Mouse (Mus musculus): ENCODE results near the gene Evl. TPM values are rescaled to one million over a fixed set of nuclear protein-coding genes. Genes with fewer than 3 reads are reported as not detected.

The Evl gene
- polyA plus RNA-seq, 1 experiment, result 71.5 TPM

DNA sequence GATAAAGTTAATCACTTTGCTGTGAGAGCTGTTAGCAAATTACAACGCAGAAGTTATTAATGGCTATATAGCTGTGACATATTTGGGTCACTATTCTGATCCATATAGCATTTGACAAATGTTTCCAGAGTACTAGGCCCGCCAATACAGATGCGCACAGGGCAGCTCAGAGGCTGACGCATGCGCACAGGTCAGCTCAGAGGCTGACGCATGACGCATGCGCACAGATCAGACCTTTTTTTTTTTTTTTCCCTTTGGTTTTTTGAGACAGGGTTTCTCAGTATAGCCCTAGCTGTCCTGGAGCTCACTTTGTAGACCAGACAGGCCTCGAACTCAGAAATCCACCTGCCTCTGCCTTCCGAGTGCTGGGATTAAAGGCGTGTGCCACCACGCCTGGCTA is 39.1 kb upstream of the Evl start:
- H3K4me3 ChIP-seq, result no peak overlapping the region
- no peak overlapping the region for H3ac ChIP-seq (ENCODE audit: control insufficient read depth, insufficient read length)
- H3K27me3 ChIP-seq (ENCODE audit: control insufficient read depth, insufficient read depth, insufficient read length), result no peaks in the 10 kb centered on the region
- no peaks in the 10 kb centered on the region for H3K36me3 ChIP-seq (ENCODE audit: control insufficient read depth, insufficient read depth)
- TF ChIP-seq SRF (IDR thresholded peaks at IDR 0.05; ENCODE audit: control insufficient read depth, insufficient read length, low read depth) (no peak), TCF3 (IDR thresholded peaks at IDR 0.05; ENCODE audit: insufficient read length, low read depth) (no peak), MYOG (IDR thresholded peaks at IDR 0.05; ENCODE audit: control insufficient read depth in 1 of 3, insufficient read depth in 1 of 3, insufficient read length in 2 of 3, low read depth in 2 of 3) (no peak), CEBPB (IDR thresholded peaks at IDR 0.05; ENCODE audit: insufficient read depth, poor library complexity, severe bottlenecking) (no peak), E2F4 (IDR thresholded peaks at IDR 0.05; ENCODE audit: insufficient read depth) (no peak), TCF12 (IDR thresholded peaks at IDR 0.05; ENCODE audit: insufficient read depth, poor library complexity, severe bottlenecking) (no peak), POLR2AphosphoS2 (IDR thresholded peaks at IDR 0.05; ENCODE audit: insufficient read length, low read depth) (no peak), POLR2A (IDR thresholded peaks at IDR 0.05; ENCODE audit: insufficient read length, low read depth) (no peak), REST (IDR thresholded peaks at IDR 0.05; ENCODE audit: insufficient read depth, insufficient read length) (no peak)
- no peaks in the 10 kb centered on the region for H3K79me2 ChIP-seq (ENCODE audit: control insufficient read depth, insufficient read depth)
- no peak overlapping the region for H3K4me2 ChIP-seq (ENCODE audit: low read depth)

DNA sequence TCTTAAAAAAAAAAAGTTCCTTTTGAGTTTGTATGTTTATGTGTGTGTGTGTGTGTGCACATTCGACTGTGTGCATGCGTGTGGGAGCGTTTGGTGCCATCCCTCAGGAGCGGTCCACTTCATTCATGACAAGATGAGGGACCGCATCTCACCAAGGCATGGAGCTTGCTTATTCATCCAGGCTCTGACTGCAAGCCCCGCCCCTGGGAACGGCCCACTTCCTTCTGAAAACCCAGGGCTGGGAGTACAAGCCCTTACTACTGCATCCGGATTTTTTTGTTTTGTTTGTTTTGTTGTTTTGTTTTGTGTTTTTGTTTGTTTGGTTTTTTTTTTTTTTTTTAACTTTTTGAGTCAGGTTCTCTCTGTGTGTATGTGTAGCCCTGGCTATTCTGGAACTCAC is 35.1 kb upstream of the Evl start:
- Histone ChIP-seq H3K36me3 (ENCODE audit: control insufficient read depth, insufficient read depth) (no peaks in the 10 kb centered on the region), H3K4me3 (no peak overlapping the region), H3K27me3 (ENCODE audit: control insufficient read depth, insufficient read depth, insufficient read length) (no peaks in the 10 kb centered on the region), H3ac (ENCODE audit: control insufficient read depth, insufficient read length) (no peak overlapping the region), H3K79me2 (ENCODE audit: control insufficient read depth, insufficient read depth) (no peaks in the 10 kb centered on the region), H3K4me2 (ENCODE audit: low read depth) (no peak overlapping the region)
- TF ChIP-seq MYOG (IDR thresholded peaks at IDR 0.05; ENCODE audit: control insufficient read depth in 1 of 3, insufficient read depth in 1 of 3, insufficient read length in 2 of 3, low read depth in 2 of 3), result no peak
- no peak for TF ChIP-seq MYOD1 (IDR thresholded peaks at IDR 0.05; ENCODE audit: control insufficient read depth in 1 of 3, insufficient read length in 2 of 3, low read depth in 2 of 3)
- no peak for TF ChIP-seq TCF3 (IDR thresholded peaks at IDR 0.05; ENCODE audit: insufficient read length, low read depth)
- TF ChIP-seq CEBPB (IDR thresholded peaks at IDR 0.05; ENCODE audit: insufficient read depth, poor library complexity, severe bottlenecking), result no peak
- TF ChIP-seq TCF12 (IDR thresholded peaks at IDR 0.05; ENCODE audit: insufficient read depth, poor library complexity, severe bottlenecking), result no peak
- no peak for TF ChIP-seq POLR2A (IDR thresholded peaks at IDR 0.05; ENCODE audit: insufficient read length, low read depth)
- no peak for TF ChIP-seq E2F4 (IDR thresholded peaks at IDR 0.05; ENCODE audit: insufficient read depth)
- TF ChIP-seq MAX (IDR thresholded peaks at IDR 0.05; ENCODE audit: low read depth), result no peak
- TF ChIP-seq SRF (IDR thresholded peaks at IDR 0.05; ENCODE audit: control insufficient read depth, insufficient read length, low read depth), result no peak
- TF ChIP-seq REST (IDR thresholded peaks at IDR 0.05; ENCODE audit: insufficient read depth, insufficient read length), result no peak
- no peak for TF ChIP-seq POLR2AphosphoS2 (IDR thresholded peaks at IDR 0.05; ENCODE audit: insufficient read length, low read depth)
- no peak for TF ChIP-seq USF1 (IDR thresholded peaks at IDR 0.05; ENCODE audit: low read depth)

DNA sequence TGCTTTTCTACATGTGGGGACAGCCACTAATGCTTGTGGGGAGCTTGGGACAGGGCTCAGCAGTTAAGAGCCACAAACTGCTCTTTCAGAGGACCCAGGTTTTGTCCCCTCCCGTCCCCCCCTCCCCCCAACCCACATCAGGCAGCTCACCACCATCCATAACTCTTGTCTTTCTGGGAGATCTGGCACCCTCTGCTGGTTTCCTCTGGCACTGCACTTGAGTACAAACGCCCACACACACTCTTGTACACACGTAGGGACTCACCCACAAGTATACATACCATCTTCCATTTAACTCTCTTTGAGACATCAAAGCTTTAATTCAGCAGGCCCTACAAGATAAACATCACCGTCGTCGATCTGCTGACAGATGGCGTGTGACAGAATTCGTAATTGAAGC is 25.3 kb upstream of the Evl start:
- Histone ChIP-seq H3K36me3 (ENCODE audit: control insufficient read depth, insufficient read depth) (no peaks in the 10 kb centered on the region), H3K4me3 (no peak overlapping the region), H3K4me2 (ENCODE audit: low read depth) (no peak overlapping the region), H3K27me3 (ENCODE audit: control insufficient read depth, insufficient read depth, insufficient read length) (no peaks in the 10 kb centered on the region), H3K79me2 (ENCODE audit: control insufficient read depth, insufficient read depth) (no peaks in the 10 kb centered on the region), H3ac (ENCODE audit: control insufficient read depth, insufficient read length) (no peak overlapping the region)
- TF ChIP-seq E2F4 (IDR thresholded peaks at IDR 0.05; ENCODE audit: insufficient read depth), result no peak
- no peak for TF ChIP-seq MAX (IDR thresholded peaks at IDR 0.05; ENCODE audit: low read depth)
- no peak for TF ChIP-seq CEBPB (IDR thresholded peaks at IDR 0.05; ENCODE audit: insufficient read depth, poor library complexity, severe bottlenecking)
- no peak for TF ChIP-seq SRF (IDR thresholded peaks at IDR 0.05; ENCODE audit: control insufficient read depth, insufficient read length, low read depth)
- no peak for TF ChIP-seq POLR2A (IDR thresholded peaks at IDR 0.05; ENCODE audit: insufficient read length, low read depth)
- no peak for TF ChIP-seq MYOD1 (IDR thresholded peaks at IDR 0.05; ENCODE audit: control insufficient read depth in 1 of 3, insufficient read length in 2 of 3, low read depth in 2 of 3)
- no peak for TF ChIP-seq USF1 (IDR thresholded peaks at IDR 0.05; ENCODE audit: low read depth)
- TF ChIP-seq MYOG (IDR thresholded peaks at IDR 0.05; ENCODE audit: control insufficient read depth in 1 of 3, insufficient read depth in 1 of 3, insufficient read length in 2 of 3, low read depth in 2 of 3), result no peak
- TF ChIP-seq REST (IDR thresholded peaks at IDR 0.05; ENCODE audit: insufficient read depth, insufficient read length), result no peak
- TF ChIP-seq TCF12 (IDR thresholded peaks at IDR 0.05; ENCODE audit: insufficient read depth, poor library complexity, severe bottlenecking), result no peak
- TF ChIP-seq TCF3 (IDR thresholded peaks at IDR 0.05; ENCODE audit: insufficient read length, low read depth), result no peak

GRCm38 (mm10) chr12:108534484-108534883 is 20.0 kb upstream of the Evl start:
- Histone ChIP-seq H3K27me3 (ENCODE audit: control insufficient read depth, insufficient read depth, insufficient read length) (no peaks in the 10 kb centered on the region), H3K36me3 (ENCODE audit: control insufficient read depth, insufficient read depth) (no peaks in the 10 kb centered on the region), H3K79me2 (ENCODE audit: control insufficient read depth, insufficient read depth) (no peaks in the 10 kb centered on the region), H3K4me3 (no peak overlapping the region), H3ac (ENCODE audit: control insufficient read depth, insufficient read length) (no peak overlapping the region), H3K4me2 (ENCODE audit: low read depth) (no peak overlapping the region)
- no peak for TF ChIP-seq MYOD1 (IDR thresholded peaks at IDR 0.05; ENCODE audit: control insufficient read depth in 1 of 3, insufficient read length in 2 of 3, low read depth in 2 of 3)
- no peak for TF ChIP-seq MAX (IDR thresholded peaks at IDR 0.05; ENCODE audit: low read depth)
- TF ChIP-seq E2F4 (IDR thresholded peaks at IDR 0.05; ENCODE audit: insufficient read depth), result no peak
- TF ChIP-seq REST (IDR thresholded peaks at IDR 0.05; ENCODE audit: insufficient read depth, insufficient read length), result no peak
- no peak for TF ChIP-seq TCF12 (IDR thresholded peaks at IDR 0.05; ENCODE audit: insufficient read depth, poor library complexity, severe bottlenecking)
- no peak for TF ChIP-seq POLR2AphosphoS2 (IDR thresholded peaks at IDR 0.05; ENCODE audit: insufficient read length, low read depth)
- TF ChIP-seq SRF (IDR thresholded peaks at IDR 0.05; ENCODE audit: control insufficient read depth, insufficient read length, low read depth), result no peak
- no peak for TF ChIP-seq USF1 (IDR thresholded peaks at IDR 0.05; ENCODE audit: low read depth)
- no peak for TF ChIP-seq CEBPB (IDR thresholded peaks at IDR 0.05; ENCODE audit: insufficient read depth, poor library complexity, severe bottlenecking)
- TF ChIP-seq TCF3 (IDR thresholded peaks at IDR 0.05; ENCODE audit: insufficient read length, low read depth), result no peak
- no peak for TF ChIP-seq MYOG (IDR thresholded peaks at IDR 0.05; ENCODE audit: control insufficient read depth in 1 of 3, insufficient read depth in 1 of 3, insufficient read length in 2 of 3, low read depth in 2 of 3)
- no peak for TF ChIP-seq POLR2A (IDR thresholded peaks at IDR 0.05; ENCODE audit: insufficient read length, low read depth)
